Mouse (Mus musculus) left cerebral cortex, adult 9 months (tissue): Measurements from ENCODE around the gene Arrb1.

Experiments
- DNase-seq, 2 experiments: peaks; one replicate each; pipeline ENCODE4 v3.0.0; 2022; ENCODE audit warnings: low spot score in 2 of 2

Gene Arrb1

GRCm38 (mm10) chr7:99579491-99580190, 44.4 kb downstream of the Arrb1 start:
- peak; percentile 39 to 64 for DNase-seq

DNA sequence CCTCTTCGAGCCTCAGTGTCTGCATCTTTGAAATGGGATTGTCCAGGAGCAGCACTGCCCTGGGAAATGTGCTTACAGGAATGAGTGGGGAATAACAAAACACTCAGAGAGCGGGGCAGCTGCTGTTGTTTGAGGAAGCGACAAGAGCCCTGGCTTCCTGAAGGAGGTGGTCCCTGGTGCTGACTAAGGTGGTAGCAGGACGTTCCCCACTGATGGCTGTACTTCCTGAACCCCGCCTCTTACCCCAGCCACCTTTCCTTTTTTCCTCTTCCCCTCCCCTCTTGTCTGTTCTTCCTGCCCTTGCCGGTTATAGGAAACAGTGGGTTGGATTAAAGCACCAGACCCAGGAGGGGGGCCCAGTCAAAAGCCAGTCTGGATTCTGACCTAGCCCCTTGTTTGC, 45.0 kb downstream of the Arrb1 start:
- no peak for DNase-seq

DNA sequence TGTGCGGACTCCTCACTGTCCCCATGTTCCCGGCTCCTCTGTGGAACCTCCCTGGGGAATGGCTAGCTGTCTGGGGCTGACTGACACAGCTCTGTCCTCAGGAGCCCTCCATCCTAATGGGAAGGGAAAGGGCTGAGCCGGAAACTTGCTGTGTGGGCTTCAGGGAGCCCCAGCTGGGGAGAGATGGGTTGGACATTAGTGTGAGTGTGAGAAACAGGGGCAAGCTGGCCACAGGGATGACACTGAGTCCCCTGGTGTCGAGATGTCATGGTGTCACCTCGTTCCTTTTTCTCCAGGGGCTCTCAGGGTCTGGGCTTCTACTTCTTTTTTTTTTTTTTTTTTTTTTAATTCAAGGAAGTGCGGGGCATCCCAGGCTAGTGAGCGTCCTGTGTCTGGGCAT, 47.0 kb downstream of the Arrb1 start:
- DNase-seq, result no peak

DNA sequence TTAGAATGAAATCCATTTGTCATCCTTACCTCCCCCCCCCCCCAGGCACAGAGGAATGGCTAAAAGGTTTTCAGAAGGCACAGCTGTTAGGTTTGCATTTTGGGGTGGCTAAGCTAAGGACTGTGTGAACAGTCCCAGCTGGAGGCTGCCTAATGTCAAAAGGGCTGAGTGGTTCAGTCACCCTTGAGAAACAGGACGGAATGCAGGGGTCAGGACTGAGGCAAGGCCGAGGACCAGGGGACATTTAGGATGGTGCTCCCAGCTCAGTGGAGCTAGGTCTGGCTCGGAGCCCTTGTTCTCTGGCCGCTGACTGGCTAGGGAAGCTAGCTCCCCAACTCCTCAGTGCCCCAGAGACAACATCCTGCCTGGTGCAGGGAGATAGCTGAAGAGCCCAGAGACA, 47.6 kb downstream of the Arrb1 start:
- DNase-seq, result no peak

- no peak for DNase-seq
These were observed 48.4 kb downstream of the Arrb1 start for GRCm38 (mm10) chr7:99583625-99584024.

DNA sequence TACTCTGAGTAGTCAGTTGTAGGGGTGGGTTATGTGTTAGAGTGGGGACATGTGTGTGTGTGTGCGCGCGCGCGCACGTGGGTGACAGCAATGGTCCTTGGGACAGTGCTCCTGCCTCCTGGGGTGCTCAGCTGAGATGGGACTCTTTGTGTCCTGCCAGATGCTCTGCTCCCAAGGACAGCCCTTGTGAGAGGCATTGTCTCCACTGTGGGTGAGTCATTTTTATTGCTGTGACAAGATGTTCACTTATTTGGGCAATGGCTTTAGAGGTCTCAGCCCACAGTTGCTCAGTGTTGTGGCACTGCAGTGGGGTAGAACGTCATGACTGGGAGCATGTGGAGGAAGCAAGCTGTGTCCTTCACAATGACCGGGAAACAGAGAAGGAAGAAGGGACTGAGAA, 50.7 kb downstream of the Arrb1 start:
- no peak for DNase-seq

GRCm38 (mm10) chr7:99590064-99590463, 54.8 kb downstream of the Arrb1 start:
- DNase-seq, result peak in 1 of 2 experiments; percentile 79

GRCm38 (mm10) chr7:99590646-99591045, 55.4 kb downstream of the Arrb1 start:
- no peak for DNase-seq

DNA sequence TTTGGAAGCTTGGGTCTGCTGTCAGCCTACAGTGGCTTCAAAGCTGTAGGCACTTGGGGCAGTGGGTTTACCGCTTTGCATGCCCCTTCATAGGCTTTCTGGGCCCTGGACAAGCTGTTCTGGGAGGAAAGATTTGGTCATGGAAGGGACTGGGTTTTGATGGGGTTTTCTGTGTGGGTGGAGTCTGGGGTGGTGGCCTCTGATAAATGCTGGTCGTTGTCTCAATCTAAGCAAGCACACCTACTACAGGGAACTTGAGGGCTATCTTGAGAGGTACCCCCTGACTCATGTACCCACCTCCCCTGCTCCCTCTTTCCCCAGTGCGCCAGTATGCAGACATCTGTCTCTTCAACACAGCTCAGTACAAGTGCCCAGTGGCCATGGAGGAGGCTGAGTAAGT, 57.4 kb downstream of the Arrb1 start:
- DNase-seq, result no peak

- DNase-seq, result no peak
These were observed 58.9 kb downstream of the Arrb1 start for GRCm38 (mm10) chr7:99593868-99594803.

- DNase-seq, result no peak
These were observed 63.5 kb downstream of the Arrb1 start for GRCm38 (mm10) chr7:99598722-99599121.

GRCm38 (mm10) chr7:99603875-99604662, 68.8 kb downstream of the Arrb1 start:
- no peak for DNase-seq

DNA sequence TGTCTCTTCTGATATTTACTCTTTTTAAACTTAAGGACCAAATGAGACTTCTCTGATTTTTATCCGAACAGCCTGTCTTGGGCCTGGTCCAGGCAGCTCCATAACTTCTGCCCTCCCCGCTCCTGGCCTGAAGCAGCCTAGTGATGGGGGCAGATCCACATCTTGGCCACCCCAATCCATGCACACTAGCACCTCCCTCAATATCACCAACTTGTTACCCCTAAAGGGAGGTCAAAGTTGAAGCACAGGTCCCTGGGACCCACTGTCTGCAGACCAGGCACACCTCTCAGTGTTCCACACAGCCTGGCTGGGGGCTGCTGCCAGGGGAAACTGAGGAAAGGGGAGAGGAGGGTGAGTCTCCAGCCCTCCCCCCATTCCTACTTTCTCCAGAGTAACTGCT, 69.8 kb downstream of the Arrb1 start:
- DNase-seq, result no peak

- DNase-seq, result no peak
These were observed 71.0 kb downstream of the Arrb1 start for GRCm38 (mm10) chr7:99606303-99606702.

GRCm38 (mm10) chr7:99606766-99607165, 71.5 kb downstream of the Arrb1 start:
- no peak for DNase-seq

DNA sequence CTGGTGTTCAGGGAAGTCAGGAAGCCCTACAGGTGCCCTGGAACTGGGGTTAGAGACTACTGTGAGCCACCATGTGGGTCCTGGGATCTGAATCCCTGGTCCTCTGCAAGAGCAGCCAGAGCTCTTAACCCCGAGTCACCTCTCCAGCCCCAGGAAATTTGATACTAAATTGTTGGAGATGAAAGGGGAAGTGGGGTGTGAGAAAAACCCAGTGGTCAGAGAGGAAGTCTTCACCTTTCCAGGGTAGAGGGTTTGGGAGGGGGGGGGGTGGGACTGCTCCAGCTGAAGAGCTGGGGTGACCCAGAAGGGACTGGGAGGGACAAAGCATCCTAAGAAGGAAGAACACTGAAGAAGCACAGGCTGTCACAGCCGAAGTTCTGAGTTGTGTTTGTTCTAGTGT, 72.4 kb downstream of the Arrb1 start:
- DNase-seq, result no peak

- no peak for DNase-seq
These were observed 83.0 kb downstream of the Arrb1 start for GRCm38 (mm10) chr7:99618264-99618663.

- peak in 1 of 2 experiments; percentile 47 for DNase-seq
These were observed 83.6 kb downstream of the Arrb1 start for GRCm38 (mm10) chr7:99618860-99619259.

GRCm38 (mm10) chr7:99625722-99626375, 90.6 kb downstream of the Arrb1 start:
- peak; percentile 63 to 86 for DNase-seq

- no peak for DNase-seq
These were observed 91.4 kb downstream of the Arrb1 start, which contains the start of gene Tpbgl for GRCm38 (mm10) chr7:99626376-99627270. TSS of gene Tpbgl (minus strand) at chr7:99627103.
